Comparison of ENCODE assay signal across 17 mouse cellular contexts in genomic region chr10:44091757-44092156, GRCm38 (mm10).
"Had no signal": no experiment of that assay in that cellular context is flagged by ENCODE, and none has a peak within 500 bp of the region (broad histone marks: within the 10 kb centered on the region; RNA-seq: fewer than 3 reads in every experiment).

No protein-coding gene starts in this region.

- H3K9me3 ChIP-seq: stomach, embryonic 15.5 days had no signal

- H3K36me3 ChIP-seq: lung, embryonic 15.5 days; midbrain, embryonic 12.5 days; neural tube, embryonic 12.5 days had no signal

- ATAC-seq: liver, postnatal 0 days; lung, postnatal 0 days had no signal

- H3K9ac ChIP-seq: liver, postnatal 0 days; lung, embryonic 15.5 days; midbrain, embryonic 12.5 days; neural tube, embryonic 12.5 days; stomach, embryonic 15.5 days had no signal

- H3K4me1 ChIP-seq: lung, embryonic 15.5 days; megakaryocyte, embryonic 14.5 days; midbrain, embryonic 12.5 days; neural tube, embryonic 12.5 days; stomach, embryonic 15.5 days had no signal

- H3K27me3 ChIP-seq: lung, embryonic 15.5 days; megakaryocyte, embryonic 14.5 days; midbrain, embryonic 12.5 days; neural tube, embryonic 12.5 days; stomach, embryonic 15.5 days had no signal

- H3K27ac ChIP-seq: lung, embryonic 15.5 days; macrophage; midbrain, embryonic 12.5 days; neural tube, embryonic 12.5 days; stomach, embryonic 15.5 days; stomach, postnatal 0 days had no signal

- H3K4me2 ChIP-seq: lung, embryonic 15.5 days; midbrain, embryonic 12.5 days; neural tube, embryonic 12.5 days; stomach, embryonic 15.5 days had no signal

- H3K4me3 ChIP-seq: lung, embryonic 15.5 days; megakaryocyte, embryonic 14.5 days; midbrain, embryonic 12.5 days; neural tube, embryonic 12.5 days; stomach, embryonic 15.5 days had no signal

- DNase-seq: liver, postnatal 0 days; lung, adult 2 months; lung, postnatal 14 days; lung, postnatal 36 days; midbrain, embryonic 14.5 days; right cerebral cortex, postnatal 14 days; thymus, adult 2 months; thymus, postnatal 25 days; thymus, postnatal 4 days had no signal
